Mouse (Mus musculus) kidney, embryonic 14.5 days (tissue): ENCODE data around the gene Tuba1c. TPM values are rescaled to one million over a fixed set of nuclear protein-coding genes. Genes with fewer than 3 reads are reported as not detected.

Experiments used
- ATAC-seq: fragments of 200-750 bp; cut with Nextera tagmentation; 2 replicates; pipeline ENCODE4 v1.8.0; 2017; ENCODE audit warnings: moderate number of reproducible peaks, mild to moderate bottlenecking, moderate TSS enrichment, moderate library complexity; ENCODE audit not compliant: low FRiP score, low TSS enrichment
- H3K27ac ChIP-seq: fragments of 300-500 bp; sonication (generic); 2 replicates; pipeline ENCODE4 v1.5.1; 2014; ENCODE audit warnings: low read depth, mild to moderate bottlenecking, low read length, moderate library complexity, mixed read lengths
- H3K27me3 ChIP-seq: fragments of 300-500 bp; sonication (generic); 2 replicates; pipeline ENCODE4 v1.6.1; 2014; ENCODE audit warnings: mild to moderate bottlenecking, low read length; ENCODE audit not compliant: control insufficient read depth, insufficient read depth
- H3K36me3 ChIP-seq: fragments of 300-500 bp; sonication (generic); 2 replicates; pipeline ENCODE4 v1.6.1; 2014; ENCODE audit warnings: low read length, mixed read lengths; ENCODE audit not compliant: control insufficient read depth, insufficient read depth
- H3K4me1 ChIP-seq: fragments of 300-500 bp; sonication (generic); 2 replicates; pipeline ENCODE4 v1.6.1; 2014; ENCODE audit warnings: low read length, mixed read lengths; ENCODE audit not compliant: control insufficient read depth, insufficient read depth
- H3K4me2 ChIP-seq: fragments of 300-500 bp; sonication (generic); replicated peaks from 2 replicates; pipeline ENCODE4 v1.6.1; 2014; ENCODE audit warnings: low read depth, mild to moderate bottlenecking, low read length
- H3K4me3 ChIP-seq: fragments of 300-500 bp; sonication (generic); 2 replicates; pipeline ENCODE4 v1.5.1; 2014; ENCODE audit warnings: mild to moderate bottlenecking, low read length
- H3K9ac ChIP-seq: fragments of 300-500 bp; sonication (generic); 2 replicates; pipeline ENCODE4 v1.6.1; 2014; ENCODE audit warnings: low read depth, mild to moderate bottlenecking, low read length, moderate library complexity
- H3K9me3 ChIP-seq: fragments of 300-500 bp; sonication (generic); 2 replicates; pipeline ENCODE4 v1.6.1; 2016; ENCODE audit warnings: low read length; ENCODE audit not compliant: control insufficient read depth
- WGBS: fragments of 180-500 bp; shearing (Covaris S2); extraction: QIAGEN DNeasy Blood & Tissue Kit; methylation state at CpG from one replicate; pipeline ENCODE4 v1.1.7; 2014; 5-methylcytosine and 5-hydroxymethylcytosine counted together
- polyA plus RNA-seq: library from polyadenylated mRNA; unstranded; fragments of >200 nt; fragmentation: Nextera tagmentation; extraction: Ambion mirVana; gene quantifications from 2 replicates; pipeline ENCODE4 v1.2.1, GENCODE M21; 2014

Gene Tuba1c
- polyA plus RNA-seq, 1 experiment from 2014 or later = 196 TPM

DNA sequence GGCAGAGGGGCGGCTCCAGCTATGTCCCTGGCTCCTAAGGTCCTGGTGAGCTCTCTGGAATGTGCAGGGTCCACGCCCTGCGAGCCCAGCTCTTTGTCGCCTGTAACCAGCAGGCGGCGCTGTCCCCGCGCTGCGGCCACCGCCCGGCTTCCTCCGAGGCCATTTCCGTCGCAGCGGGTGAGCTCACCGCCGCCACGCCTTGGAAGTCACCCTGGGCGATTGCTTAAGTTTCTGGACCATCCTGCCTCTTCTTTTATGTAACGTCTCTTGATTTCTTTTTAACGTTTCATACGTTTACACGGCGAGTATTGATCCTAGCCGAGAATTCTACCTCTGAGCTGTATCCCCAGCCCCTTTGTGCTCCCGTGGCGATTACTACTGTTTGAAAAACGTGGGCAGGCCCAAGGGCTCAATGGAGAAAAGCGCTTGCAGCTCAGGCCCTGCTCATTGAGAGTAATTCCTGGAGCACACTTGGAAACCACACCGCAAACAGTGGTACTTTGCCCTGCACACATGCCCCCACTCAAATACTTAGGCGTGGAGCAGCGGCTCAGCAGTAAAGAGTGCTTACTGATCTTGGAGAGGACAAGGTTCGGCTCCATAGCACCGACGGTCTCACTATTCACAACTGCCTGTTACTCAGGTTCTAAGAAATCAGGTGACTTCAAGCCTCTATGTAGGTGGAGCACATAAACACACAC lies 36.4 kb upstream of the Tuba1c start:
- Histone ChIP-seq H3K9ac (peak overlapping the region; percentile 63), H3K4me1 (peaks cover 9% of the 10 kb centered on the region), H3K4me3 (peak overlapping the region; percentile 38), H3K27ac (peak overlapping the region; percentile 94), H3K36me3 (no peaks in the 10 kb centered on the region), H3K9me3 (no peaks in the 10 kb centered on the region), H3K4me2 (peak overlapping the region; percentile 64), H3K27me3 (no peaks in the 10 kb centered on the region)
- WGBS = 6% methylated on average over 35 of the region's 35 CpGs
- peak; percentile 94 for ATAC-seq

DNA sequence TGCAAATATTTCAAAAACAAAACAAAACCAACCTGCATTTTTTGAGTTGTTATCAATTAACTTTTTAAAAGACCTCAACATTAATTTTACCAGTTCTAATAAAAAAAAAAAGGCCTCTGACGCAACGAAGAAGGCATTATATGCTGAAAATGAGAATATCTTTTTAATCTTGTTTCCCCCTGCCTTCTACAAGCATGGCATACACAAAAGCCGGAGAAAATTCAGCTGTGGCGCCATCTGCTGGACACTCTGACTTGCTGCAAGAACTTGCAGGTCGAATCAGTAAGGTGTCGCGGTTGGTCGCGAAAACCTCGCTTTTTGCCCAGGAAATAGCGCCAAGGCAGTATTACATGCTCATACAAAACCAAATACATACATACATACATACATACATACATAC lies 35.8 kb upstream of the Tuba1c start:
- Histone ChIP-seq H3K36me3 (no peaks in the 10 kb centered on the region), H3K27ac (no peak overlapping the region), H3K9ac (no peak overlapping the region; the same call in 1 of the 2 replicates), H3K4me3 (no peak overlapping the region), H3K4me2 (peak overlapping the region; percentile 64; the same call in 1 of the 2 replicates), H3K4me1 (peaks cover 12% of the 10 kb centered on the region), H3K9me3 (no peaks in the 10 kb centered on the region), H3K27me3 (no peaks in the 10 kb centered on the region)
- 1% methylated on average over 11 of the region's 11 CpGs for WGBS
- no peak for ATAC-seq

DNA sequence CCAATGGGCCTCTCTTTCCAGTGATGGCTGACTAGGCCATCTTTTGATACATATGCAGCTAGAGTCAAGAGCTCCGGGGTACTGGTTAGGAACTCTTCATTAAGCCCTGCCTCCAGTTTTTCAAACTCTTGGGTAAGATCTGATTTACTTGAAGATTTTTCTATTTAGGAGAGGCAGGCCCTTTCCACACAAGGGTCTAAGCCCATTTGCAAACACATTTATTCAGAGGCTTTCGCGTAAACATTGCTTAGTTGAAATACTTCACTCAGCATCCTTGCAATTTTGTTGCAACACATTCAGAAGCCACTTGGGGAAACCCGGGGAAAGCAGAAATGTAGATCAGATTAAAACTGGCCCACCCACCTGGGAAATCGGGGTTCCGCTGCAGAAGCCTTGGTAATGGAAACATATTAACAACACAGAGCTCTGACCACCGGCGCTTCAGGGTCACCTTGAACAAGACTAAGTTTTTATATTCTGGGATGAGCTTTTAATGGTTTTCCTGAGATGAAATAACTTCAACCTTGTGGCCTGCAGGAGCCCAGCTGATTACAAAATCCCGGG lies 34.7 kb upstream of the Tuba1c start:
- no peak overlapping the region for H3K9ac ChIP-seq
- H3K27ac ChIP-seq = no peak overlapping the region
- ATAC-seq = no peak
- no peaks in the 10 kb centered on the region for H3K27me3 ChIP-seq
- H3K4me3 ChIP-seq = no peak overlapping the region
- H3K9me3 ChIP-seq = no peaks in the 10 kb centered on the region
- no peak overlapping the region for H3K4me2 ChIP-seq
- no peaks in the 10 kb centered on the region for H3K36me3 ChIP-seq
- 84% methylated on average over 9 of the region's 9 CpGs for WGBS
- H3K4me1 ChIP-seq = peaks cover 12% of the 10 kb centered on the region

DNA sequence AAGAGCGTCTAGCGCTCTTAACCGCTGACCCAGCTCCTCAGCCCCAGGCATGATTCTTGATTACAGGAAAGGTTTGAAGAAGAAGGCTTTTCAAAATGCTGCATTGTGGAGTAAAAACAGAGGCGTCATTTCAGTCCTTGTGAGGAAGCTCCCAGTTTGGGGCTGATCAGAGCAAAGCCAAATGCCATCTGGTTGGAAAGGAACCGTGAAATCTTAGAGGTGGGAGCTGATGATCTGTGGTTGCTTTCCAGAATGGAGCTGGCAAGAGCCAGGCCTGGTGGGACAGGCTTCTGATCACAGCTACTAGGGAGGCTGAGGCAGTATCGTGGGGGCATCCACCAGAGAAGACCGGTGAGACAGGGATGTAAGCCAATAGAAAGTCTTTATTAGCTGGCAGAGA lies 32.9 kb upstream of the Tuba1c start:
- H3K27me3 ChIP-seq = no peaks in the 10 kb centered on the region
- H3K36me3 ChIP-seq = no peaks in the 10 kb centered on the region
- no peak for ATAC-seq
- H3K4me2 ChIP-seq = no peak overlapping the region
- peaks cover 21% of the 10 kb centered on the region for H3K4me1 ChIP-seq
- H3K27ac ChIP-seq = no peak overlapping the region
- H3K9ac ChIP-seq = no peak overlapping the region
- no peaks in the 10 kb centered on the region for H3K9me3 ChIP-seq
- H3K4me3 ChIP-seq = no peak overlapping the region
- WGBS = 75% methylated on average over 7 of the region's 7 CpGs

DNA sequence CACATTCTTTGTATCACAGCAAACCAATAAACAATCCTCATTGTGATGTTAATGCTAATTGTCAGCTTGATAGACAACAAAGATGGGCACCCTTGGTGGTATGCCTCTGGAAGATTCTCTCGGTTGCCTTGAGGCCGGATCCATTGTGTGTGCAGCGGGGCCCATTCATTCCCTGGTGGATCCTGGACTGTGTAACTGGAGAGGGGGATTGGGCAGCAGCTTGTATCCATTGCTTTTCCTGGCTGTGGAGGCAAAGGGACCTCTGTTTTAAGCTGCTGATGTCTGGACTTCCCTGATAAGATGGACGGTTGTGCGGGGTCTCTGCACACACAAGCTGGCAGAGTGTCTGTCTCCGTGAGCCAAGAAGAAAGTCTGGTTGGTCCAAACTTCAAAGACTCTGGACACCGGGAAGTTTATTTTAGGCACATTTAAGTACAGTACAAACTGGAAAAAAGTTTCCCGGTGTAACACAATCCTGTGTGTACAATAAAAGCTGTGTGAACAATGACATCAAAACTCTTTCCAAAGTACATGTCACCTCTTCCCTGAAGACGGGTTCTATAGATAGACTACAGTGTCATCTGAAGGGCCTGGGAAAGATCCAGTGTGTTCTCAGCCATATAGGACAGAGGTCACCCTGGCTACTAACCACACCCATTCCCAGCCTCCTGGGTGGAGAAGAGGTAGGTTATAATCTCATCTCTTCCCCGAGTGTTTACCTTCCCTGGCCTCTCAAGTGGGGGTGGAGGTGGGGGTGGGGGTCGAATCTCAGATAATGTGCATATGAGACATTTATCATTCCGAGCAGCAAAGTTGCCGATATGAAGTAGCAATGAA lies 31.5 kb upstream of the Tuba1c start:
- WGBS = 56% methylated on average over 13 of the region's 13 CpGs
- H3K27me3 ChIP-seq = no peaks in the 10 kb centered on the region
- no peaks in the 10 kb centered on the region for H3K9me3 ChIP-seq
- H3K4me1 ChIP-seq = peaks cover 18% of the 10 kb centered on the region
- no peaks in the 10 kb centered on the region for H3K36me3 ChIP-seq
- H3K4me3 ChIP-seq = no peak overlapping the region
- ATAC-seq = no peak
- no peak overlapping the region for H3K27ac ChIP-seq
- no peak overlapping the region for H3K9ac ChIP-seq
- no peak overlapping the region for H3K4me2 ChIP-seq

DNA sequence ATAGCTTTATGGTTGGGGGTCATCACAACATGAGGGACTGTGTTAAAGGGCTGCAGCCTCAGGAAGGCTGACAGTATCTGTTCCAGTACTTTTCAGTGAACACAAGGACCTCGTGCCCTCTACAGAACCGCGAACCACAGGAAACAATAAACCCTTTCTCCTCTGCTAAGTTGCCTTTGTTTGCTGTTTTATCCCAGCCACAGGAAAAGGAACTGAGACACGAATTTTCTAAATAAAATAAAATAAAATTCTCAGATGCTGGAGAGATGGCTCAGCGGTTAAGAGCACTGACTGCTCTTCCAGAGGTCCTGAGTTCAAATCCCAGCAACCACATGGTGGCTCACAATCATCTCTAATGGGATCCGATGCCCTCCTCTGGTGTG lies 30.9 kb upstream of the Tuba1c start:
- Histone ChIP-seq H3K36me3 (no peaks in the 10 kb centered on the region), H3K27ac (no peak overlapping the region), H3K9ac (no peak overlapping the region), H3K4me1 (peaks cover 14% of the 10 kb centered on the region), H3K27me3 (no peaks in the 10 kb centered on the region), H3K9me3 (no peaks in the 10 kb centered on the region), H3K4me3 (no peak overlapping the region), H3K4me2 (no peak overlapping the region)
- no peak for ATAC-seq
- WGBS = 61% methylated on average over 6 of the region's 6 CpGs

DNA sequence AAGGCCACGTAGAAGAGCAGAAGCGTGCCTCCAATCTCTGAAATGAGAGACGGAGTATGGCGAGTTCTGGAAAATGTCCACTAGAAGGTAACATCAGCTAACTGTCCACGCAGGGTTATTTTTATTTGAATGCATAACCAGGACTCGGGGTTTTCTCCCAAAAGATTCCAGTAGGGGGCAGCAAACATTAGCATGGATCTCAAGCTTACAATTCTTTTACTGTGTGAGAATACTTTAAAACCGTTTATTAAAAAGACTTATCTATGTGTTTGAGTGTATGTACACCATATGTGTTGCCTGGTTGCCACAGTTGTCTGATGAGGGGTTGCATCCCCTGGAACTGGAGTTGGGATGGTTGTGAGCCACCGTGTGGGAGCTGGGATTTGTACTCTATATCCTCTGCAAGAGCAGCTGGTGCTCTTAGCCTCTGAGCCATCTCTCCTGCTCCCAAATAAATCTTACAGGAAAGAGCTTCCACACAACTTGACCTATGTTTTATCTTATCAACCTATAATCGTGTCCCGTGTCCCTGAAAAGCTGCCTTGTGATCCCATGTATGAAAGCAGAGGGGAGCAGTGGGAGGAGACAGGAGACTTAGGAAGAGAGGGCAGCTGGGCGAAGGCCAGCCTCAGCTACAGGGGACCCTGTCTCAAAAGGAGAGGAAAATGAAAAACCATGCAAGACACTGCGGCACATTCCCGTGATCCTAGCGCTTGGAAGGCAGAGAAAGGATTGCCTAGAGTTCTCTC lies 29.0 kb upstream of the Tuba1c start:
- Histone ChIP-seq H3K4me1 (peaks cover 14% of the 10 kb centered on the region), H3K9ac (no peak overlapping the region), H3K27me3 (no peaks in the 10 kb centered on the region), H3K36me3 (no peaks in the 10 kb centered on the region), H3K27ac (peak overlapping the region; percentile 51; the same call in 1 of the 2 replicates), H3K4me3 (no peak overlapping the region), H3K4me2 (peak overlapping the region; percentile 48; the same call in 1 of the 2 replicates), H3K9me3 (no peaks in the 10 kb centered on the region)
- no peak for ATAC-seq
- WGBS = 41% methylated on average over 14 of the region's 14 CpGs

DNA sequence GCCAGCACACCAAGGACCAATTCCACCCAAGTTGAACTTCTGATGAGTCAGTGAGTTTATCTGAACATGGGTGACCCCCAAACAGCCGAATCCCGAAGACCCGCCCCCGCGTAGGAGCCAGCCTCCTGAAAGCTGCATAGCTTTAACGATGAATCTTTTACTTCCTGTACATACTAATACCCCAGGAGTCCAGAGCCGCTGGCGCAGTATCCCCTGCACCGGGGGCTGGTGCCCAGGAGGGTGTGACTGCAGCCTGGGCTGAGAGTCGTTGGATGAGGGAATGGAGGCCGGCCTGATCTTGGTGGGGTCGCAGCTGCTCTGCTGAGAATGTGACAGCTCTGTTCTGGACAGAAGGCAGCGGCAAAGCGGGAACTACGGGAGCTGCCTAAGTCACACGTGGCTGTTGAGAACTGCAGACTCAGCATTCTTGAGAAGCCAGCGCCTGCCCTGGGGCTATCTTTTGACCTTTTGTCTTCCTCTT lies 28.2 kb upstream of the Tuba1c start:
- peak overlapping the region; percentile 23; the same call in 1 of the 2 replicates for H3K9ac ChIP-seq
- peak; percentile 30; the same call in 1 of the 2 replicates for ATAC-seq
- no peaks in the 10 kb centered on the region for H3K27me3 ChIP-seq
- no peaks in the 10 kb centered on the region for H3K36me3 ChIP-seq
- H3K9me3 ChIP-seq = no peaks in the 10 kb centered on the region
- peak overlapping the region; percentile 48 for H3K4me2 ChIP-seq
- H3K27ac ChIP-seq = no peak overlapping the region
- peaks cover 14% of the 10 kb centered on the region for H3K4me1 ChIP-seq
- WGBS = 10% methylated on average over 17 of the region's 17 CpGs
- H3K4me3 ChIP-seq = peak overlapping the region; percentile 27; the same call in 1 of the 2 replicates
